Mouse (Mus musculus): ENCODE results near the gene Usp30. TPM values are rescaled to one million over a fixed set of nuclear protein-coding genes. Genes with fewer than 3 reads are reported as not detected.

Usp30 gene
- polyA plus RNA-seq, 1 experiment, result 12.2 TPM

GRCm38 (mm10) chr5:114147043-114147972 lies 82.0 kb downstream of the Usp30 start:
- H3K4me1 ChIP-seq (ENCODE audit: control insufficient read depth, insufficient read depth, low read length), result no peaks in the 10 kb centered on the region
- TF ChIP-seq CTCF (IDR thresholded peaks at IDR 0.05; ENCODE audit: borderline replicate concordance, insufficient read depth, low read length) (no peak), POLR2A (IDR thresholded peaks at IDR 0.05; ENCODE audit: low read depth, low read length) (no peak)
- no peak overlapping the region for H3K27ac ChIP-seq (ENCODE audit: insufficient read depth, low read length)
- no peak overlapping the region for H3K4me3 ChIP-seq (ENCODE audit: insufficient read depth, low read length)

GRCm38 (mm10) chr5:114152359-114153092 lies 87.3 kb downstream of the Usp30 start:
- Histone ChIP-seq H3K4me3 (ENCODE audit: insufficient read depth, low read length) (no peak overlapping the region), H3K27ac (ENCODE audit: insufficient read depth, low read length) (no peak overlapping the region), H3K4me1 (ENCODE audit: control insufficient read depth, insufficient read depth, low read length) (no peaks in the 10 kb centered on the region)
- TF ChIP-seq POLR2A (IDR thresholded peaks at IDR 0.05; ENCODE audit: low read depth, low read length) (no peak), CTCF (IDR thresholded peaks at IDR 0.05; ENCODE audit: borderline replicate concordance, insufficient read depth, low read length) (no peak)

- Histone ChIP-seq H3K27ac (ENCODE audit: insufficient read depth, low read length) (no peak overlapping the region), H3K4me3 (ENCODE audit: insufficient read depth, low read length) (no peak overlapping the region), H3K4me1 (ENCODE audit: control insufficient read depth, insufficient read depth, low read length) (no peaks in the 10 kb centered on the region)
- no peak for TF ChIP-seq POLR2A (IDR thresholded peaks at IDR 0.05; ENCODE audit: low read depth, low read length)
- no peak for TF ChIP-seq CTCF (IDR thresholded peaks at IDR 0.05; ENCODE audit: borderline replicate concordance, insufficient read depth, low read length)
These were observed 88.2 kb downstream of the Usp30 start for GRCm38 (mm10) chr5:114153490-114153889.

GRCm38 (mm10) chr5:114154765-114155164 lies 89.5 kb downstream of the Usp30 start:
- Histone ChIP-seq H3K27ac (ENCODE audit: insufficient read depth, low read length) (no peak overlapping the region), H3K4me3 (ENCODE audit: insufficient read depth, low read length) (no peak overlapping the region), H3K4me1 (ENCODE audit: control insufficient read depth, insufficient read depth, low read length) (no peaks in the 10 kb centered on the region)
- TF ChIP-seq CTCF (IDR thresholded peaks at IDR 0.05; ENCODE audit: borderline replicate concordance, insufficient read depth, low read length) (no peak), POLR2A (IDR thresholded peaks at IDR 0.05; ENCODE audit: low read depth, low read length) (no peak)

DNA sequence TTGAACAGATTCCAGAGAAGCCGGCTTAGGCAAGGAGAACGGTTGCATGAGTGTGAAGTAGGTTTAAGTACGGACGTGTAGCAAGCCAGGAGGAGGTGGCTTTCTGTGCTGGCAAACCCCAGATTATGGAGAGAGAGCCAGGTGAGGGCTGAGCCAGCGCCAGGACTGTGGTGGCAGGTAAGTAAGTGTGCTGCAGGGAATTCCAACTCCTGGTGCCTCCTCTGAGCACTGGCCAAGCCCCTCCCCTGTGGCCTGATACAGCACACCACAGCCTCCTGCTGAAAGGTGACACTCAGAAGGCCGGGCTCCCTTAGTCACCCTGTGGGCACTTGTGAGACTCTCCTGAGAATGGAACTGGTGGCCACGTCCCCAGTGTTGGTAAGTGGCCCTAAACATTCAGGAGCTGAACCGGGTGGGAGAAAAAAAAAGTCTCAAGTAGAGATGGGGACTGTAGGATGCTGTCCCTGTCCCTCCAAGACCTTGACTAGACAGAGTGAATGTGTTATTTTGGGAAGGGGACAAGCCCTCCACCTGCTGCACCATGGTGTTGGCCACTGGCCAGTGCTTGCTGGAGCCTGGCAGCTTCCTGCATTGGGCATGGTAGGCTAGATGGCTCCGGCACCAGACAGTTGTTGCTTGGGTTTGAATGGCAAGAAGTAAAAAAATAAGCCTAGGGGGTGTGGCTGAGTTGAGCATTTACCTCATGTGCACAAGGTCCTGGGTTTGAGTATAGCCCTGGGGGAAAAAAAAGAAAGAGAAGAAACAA lies 90.1 kb downstream of the Usp30 start:
- no peak for TF ChIP-seq CTCF (IDR thresholded peaks at IDR 0.05; ENCODE audit: borderline replicate concordance, insufficient read depth, low read length)
- no peak for TF ChIP-seq POLR2A (IDR thresholded peaks at IDR 0.05; ENCODE audit: low read depth, low read length)
- H3K4me1 ChIP-seq (ENCODE audit: control insufficient read depth, insufficient read depth, low read length), result no peaks in the 10 kb centered on the region
- no peak overlapping the region for H3K27ac ChIP-seq (ENCODE audit: insufficient read depth, low read length)
- H3K4me3 ChIP-seq (ENCODE audit: insufficient read depth, low read length), result no peak overlapping the region

GRCm38 (mm10) chr5:114157236-114157635 lies 92.0 kb downstream of the Usp30 start:
- no peak for TF ChIP-seq CTCF (IDR thresholded peaks at IDR 0.05; ENCODE audit: borderline replicate concordance, insufficient read depth, low read length)
- TF ChIP-seq POLR2A (IDR thresholded peaks at IDR 0.05; ENCODE audit: low read depth, low read length), result no peak
- Histone ChIP-seq H3K4me1 (ENCODE audit: control insufficient read depth, insufficient read depth, low read length) (0 out of 2 replicates have a peak, but pooled peaks cover under 1% of the 10 kb centered on the region), H3K27ac (ENCODE audit: insufficient read depth, low read length) (no peak overlapping the region), H3K4me3 (ENCODE audit: insufficient read depth, low read length) (no peak overlapping the region)

GRCm38 (mm10) chr5:114161424-114161823 lies 96.2 kb downstream of the Usp30 start:
- no peak overlapping the region for H3K4me3 ChIP-seq (ENCODE audit: insufficient read depth, low read length)
- H3K4me1 ChIP-seq (ENCODE audit: control insufficient read depth, insufficient read depth, low read length), result 0 out of 2 replicates have a peak, but pooled peaks cover 3% of the 10 kb centered on the region
- H3K27ac ChIP-seq (ENCODE audit: insufficient read depth, low read length), result no peak overlapping the region
- no peak for TF ChIP-seq CTCF (IDR thresholded peaks at IDR 0.05; ENCODE audit: borderline replicate concordance, insufficient read depth, low read length)
- no peak for TF ChIP-seq POLR2A (IDR thresholded peaks at IDR 0.05; ENCODE audit: low read depth, low read length)

DNA sequence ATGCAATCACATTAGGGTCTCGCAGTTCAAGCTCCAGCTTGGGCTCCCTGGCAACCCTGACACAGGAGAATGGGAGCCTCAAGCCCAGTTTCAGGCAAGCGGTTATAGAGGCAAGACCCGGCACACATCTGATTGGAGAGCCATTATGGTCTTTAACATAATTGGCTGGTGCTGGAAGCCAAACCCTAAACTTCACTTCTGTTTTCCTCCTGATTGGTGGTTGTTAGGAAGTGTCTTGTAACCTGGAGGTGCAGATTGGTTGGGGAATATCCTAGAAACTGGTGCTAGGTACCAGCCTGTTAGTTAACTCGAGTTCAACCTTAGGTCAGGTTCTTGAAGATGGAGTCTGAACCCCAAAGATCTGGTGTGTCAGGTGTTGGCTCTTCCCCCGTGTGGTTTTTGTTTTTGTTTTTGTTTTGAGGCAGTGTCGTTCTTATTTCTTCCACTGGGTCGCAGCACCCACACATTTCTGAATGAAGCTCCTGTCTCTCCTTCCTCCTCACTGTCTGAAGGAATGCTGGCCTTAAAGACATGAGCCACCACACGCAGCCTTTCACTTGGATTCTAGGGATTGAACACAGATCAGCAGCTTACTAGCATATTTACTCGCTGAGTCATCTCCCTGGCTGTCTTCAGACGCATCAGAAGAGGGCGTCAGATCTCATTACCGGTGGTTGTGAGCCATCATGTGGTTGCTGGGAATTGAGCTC lies 97.0 kb downstream of the Usp30 start:
- Histone ChIP-seq H3K4me3 (ENCODE audit: insufficient read depth, low read length) (no peak overlapping the region), H3K4me1 (ENCODE audit: control insufficient read depth, insufficient read depth, low read length) (0 out of 2 replicates have a peak, but pooled peaks cover 3% of the 10 kb centered on the region), H3K27ac (ENCODE audit: insufficient read depth, low read length) (no peak overlapping the region)
- TF ChIP-seq POLR2A (IDR thresholded peaks at IDR 0.05; ENCODE audit: low read depth, low read length) (no peak), CTCF (IDR thresholded peaks at IDR 0.05; ENCODE audit: borderline replicate concordance, insufficient read depth, low read length) (no peak)
